Mouse (Mus musculus) urinary bladder, postnatal 4 days (tissue): ENCODE measurements around the gene Arid1b.

Experiments
- DNase-seq, 2 experiments: peaks; one replicate each; pipeline ENCODE4 v3.0.0; 2021 to 2022; ENCODE audit warnings: low spot score in 2 of 2

The Arid1b gene

DNA sequence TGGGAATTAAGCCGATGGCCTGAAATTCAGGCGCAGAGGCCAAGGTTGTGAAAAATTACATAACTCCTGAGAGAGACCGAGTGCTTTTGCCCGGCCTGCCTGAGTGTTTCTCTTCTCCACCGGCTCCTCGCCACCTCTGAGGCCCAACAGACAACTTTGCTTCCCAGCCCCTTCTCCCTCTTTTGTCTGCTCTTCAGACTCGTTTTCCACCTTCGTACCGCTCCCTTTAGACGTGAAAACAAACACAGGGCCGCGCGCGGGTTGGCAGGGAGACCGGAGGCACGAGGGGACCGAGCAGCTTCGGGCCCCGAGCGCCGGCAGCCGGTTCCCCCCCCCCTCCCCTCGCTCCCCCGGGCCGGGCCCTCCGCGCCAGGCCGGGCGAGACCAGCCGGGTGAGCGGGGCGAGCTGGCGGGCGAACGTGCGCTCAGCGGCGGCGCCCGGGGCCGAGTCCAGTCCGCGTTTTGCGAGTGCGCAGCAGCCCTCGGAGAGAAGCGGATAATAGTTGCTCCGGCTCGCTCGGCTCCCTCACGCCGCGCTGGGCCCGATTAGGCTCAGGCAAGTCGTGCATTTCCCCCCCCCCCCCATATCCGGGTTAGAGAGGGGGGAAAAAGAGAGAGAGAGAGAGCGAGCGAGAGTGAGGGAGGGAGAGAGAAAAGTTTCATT, at the start of gene Arid1b:
Gene Arid1b, plus strand, starts transcription at position 493 of the 664 bp plus-strand sequence.
- DNase-seq, result peak; percentile 75 to 82

DNA sequence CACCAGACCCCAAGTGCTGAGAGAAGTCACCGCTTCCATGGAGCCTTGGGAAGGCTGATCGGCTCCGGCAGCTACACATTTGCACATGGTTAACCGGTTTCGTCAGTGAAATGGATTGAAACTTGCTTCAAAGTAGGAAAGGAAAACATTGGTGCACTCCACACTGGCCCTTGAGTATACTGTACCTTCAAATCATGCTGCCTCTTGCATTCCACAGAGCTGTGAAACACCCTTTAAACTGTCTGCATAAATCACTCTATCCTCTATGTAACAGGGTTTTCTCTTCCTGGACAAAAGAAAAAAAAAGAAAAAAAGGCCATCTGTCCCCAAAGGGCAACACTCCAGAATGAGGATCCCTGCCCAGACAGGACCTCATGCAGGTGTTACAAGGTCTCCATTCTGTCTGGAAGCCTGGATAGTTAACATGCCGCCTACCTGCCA, 48.8 kb upstream of the Arid1b start:
- DNase-seq, result no peak

DNA sequence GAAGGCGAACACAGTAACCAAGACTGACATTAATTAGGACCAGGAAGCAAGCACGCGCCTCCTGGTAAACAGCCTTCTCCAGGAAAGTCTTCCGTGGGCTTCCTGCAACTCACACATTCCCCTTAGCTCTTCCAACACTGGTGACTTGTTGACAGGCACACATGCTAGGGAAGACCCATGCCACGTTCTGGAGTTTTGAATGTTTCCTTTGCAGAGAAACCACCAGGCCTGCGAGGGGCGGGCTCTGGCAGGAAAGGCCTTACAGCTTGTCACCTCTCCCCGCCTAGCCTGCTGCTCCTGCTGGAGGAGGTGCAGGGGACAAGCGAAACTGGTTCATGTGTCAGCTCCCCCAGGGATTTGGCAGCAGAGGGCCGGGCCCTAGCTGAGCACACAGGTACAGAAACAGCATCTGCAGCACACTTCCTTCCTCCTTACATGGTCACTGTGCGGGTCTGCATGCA, 48.2 kb upstream of the Arid1b start:
- DNase-seq, result peak; percentile 67 to 72

DNA sequence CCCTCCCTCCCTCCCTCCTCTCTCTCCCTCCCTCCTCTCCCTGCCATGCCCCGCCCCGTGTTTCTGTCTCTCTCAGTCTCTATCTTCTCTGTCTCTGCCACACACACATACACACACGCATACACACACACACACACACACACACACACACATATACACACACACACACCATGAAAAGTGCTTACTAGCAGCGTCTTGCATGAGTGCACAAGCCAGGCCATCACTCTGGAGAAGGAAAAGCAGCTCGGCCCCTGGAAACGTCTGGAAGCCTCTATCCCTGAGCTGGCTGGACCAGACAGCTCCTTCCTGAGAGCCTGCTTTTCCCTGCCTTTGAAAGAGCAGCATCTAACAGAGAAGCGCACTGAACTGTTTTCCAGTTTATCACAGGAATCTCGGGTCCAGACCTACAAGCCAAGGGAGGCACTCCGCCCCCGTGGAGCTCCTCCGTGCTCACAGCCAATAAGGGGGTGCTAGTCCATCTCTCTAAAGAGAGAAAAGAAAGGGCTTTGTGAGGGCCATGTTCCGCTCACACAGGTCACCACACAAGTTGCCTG, 47.6 kb upstream of the Arid1b start:
- peak in 1 of 2 experiments; percentile 22 for DNase-seq

DNA sequence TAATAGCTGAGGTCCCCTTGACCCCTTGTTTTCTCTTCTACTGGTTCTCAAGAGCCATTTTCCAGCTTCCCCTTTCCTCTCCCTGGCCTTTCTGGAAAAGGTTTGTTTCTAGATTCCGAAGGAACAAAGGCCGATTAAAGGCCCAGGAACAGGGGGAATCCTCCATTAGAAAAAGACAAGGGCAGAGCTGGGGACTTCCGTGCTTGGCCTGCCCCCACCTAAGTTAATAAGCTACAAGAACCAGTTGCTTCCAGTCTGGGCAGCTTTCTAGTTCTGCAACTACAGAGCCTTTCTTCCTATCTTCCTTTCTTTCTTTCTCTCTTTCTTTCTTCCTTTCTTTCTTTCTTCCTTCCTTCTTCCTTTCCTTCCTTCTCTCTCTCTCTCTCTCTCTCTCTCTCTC, 47.1 kb upstream of the Arid1b start:
- DNase-seq, result no peak

DNA sequence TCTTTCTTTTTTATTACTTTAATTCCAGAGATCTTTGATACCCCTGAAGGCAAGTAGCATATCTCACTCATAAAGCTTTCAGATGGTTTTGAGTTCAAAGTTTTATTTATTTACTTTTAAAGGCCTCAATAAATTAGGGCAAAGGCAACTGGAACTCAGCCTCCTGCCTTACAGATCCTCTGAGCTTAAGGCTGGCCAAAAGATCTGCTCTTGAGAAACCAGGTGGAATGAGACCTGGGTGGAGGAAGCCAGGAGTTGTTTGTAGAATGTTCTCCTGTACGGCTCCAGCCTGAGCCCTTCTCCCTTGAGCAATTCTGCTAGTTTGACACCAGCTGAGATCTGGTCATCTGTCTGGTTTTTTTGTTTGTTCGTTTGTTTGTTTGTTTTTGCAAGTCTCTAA, 46.7 kb upstream of the Arid1b start:
- DNase-seq, result no peak

DNA sequence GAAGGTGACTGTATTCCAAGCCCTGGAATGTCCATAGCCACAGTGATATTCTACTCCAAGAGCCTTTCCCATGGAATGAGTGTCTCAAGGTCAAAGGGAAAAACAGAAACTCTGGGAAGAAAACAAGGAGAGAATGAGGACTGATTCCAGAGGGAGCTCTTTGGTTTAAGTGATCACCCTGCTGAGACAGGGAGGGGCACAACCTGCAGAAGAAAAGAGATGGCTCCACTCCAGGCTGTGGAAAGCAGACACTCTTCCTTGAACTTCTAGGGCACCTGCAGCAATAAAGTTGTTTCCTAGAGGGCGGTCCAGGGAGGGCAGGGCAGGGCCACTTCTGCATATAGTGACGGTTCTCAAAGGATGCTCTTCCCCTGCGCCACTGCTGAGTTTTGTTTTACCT, 45.6 kb upstream of the Arid1b start:
- DNase-seq, result no peak

DNA sequence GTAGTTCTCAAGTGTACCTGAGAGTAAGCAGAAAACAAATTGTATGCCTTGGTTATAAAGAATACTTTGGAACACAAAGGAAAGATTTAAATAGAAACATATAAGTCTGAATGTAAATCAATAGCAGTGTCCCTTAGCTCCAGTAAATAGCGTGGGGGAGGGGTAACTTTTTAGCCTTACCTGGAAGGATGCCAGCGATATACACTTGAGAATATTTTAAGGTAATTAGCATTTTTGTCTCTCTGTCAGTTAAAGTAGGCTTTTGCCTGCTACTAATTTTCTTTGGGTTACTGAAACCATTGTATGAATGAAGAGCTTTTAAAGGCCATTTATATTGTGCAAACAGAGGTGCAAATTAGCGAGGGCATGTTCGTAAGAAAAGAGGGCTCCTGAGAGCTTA, 39.7 kb upstream of the Arid1b start:
- no peak for DNase-seq

DNA sequence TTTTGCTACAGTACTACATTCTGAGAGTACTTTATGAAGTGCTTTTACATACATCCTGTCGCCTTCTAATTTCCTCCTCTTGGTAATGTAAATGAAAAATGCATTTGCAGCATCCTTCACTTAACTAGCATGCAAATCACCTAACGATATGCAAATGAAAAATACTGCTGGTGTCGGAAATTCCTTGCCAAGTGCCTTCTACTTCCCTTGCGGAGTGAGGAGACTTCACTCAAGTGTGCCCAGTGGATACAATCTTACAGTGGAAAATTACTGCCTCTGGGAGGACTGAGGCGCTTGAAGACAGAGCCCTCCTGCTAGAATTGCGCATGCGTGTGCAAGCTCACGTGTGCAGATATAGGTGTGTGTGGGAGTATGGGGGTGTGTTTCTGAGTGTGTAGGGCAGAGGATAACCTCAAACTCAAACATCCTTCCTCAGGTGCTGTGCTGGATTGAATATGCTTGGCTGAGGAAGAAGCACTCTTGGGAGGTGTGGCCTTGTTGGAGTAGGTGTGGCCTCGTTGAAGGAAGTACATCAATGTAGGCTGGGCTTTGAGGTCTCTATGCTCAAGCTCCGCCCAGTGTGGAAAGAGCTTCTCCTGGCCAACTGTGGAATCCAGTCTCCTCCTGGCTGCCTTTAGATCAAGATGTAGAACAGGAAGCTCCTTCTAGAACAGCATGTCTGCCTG, 29.8 kb upstream of the Arid1b start:
- DNase-seq, result no peak

DNA sequence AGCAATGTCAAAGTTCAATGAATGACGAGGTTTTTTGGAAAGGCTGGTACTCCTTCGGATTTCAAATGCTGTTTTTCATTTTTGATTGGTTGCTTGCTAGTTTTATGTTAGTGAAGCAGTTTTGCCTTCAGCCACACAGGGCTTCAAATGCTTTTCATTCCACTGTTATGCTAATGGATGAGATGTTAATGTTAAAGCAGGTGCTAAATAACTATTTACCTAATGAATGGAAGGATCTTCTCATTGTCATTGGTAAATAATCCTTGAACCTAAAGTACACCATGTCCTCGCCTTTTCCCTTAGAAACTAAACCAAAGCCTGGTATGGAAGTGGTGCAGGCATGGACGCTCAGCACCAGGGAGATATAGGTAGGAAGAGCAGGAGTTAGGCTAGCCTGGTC, 26.9 kb upstream of the Arid1b start:
- DNase-seq, result no peak

DNA sequence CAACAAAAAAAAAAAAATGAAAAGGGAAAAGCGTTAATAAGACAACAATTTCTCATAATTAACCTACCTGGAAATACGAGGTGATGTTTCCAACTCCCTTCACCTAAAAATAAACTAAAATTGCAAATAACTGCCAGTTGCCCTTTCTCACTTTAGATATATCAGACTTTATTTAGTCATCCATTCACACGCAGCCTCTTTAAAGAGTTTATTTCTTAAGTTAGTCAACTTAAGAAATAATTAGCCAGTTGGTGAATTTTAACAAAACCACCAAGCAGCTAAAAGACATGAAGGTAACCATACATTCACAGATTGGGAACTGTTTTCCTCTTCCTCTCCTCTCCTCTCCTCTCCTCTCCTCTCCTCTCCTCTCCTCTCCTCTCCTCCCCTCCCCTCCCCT, 26.1 kb upstream of the Arid1b start:
- DNase-seq, result no peak

DNA sequence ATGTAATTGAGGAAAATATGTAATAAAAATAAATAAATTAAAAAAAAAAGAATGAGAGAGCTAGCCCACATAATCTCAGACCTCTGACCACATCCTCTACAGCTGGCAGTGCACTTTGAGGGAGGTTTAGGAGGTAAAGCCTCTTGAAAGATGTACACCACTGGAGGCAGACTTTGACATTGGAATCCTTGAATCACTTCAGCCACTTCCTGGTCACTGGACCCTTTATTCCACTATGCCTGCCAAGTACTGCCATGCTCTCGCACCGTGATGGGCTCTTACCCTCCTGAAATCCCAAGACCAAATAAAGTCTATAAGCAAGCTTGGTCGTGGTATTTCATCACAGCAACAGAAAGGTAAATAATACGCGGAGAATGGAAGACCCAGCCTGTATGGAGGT, 25.3 kb upstream of the Arid1b start:
- no peak for DNase-seq

DNA sequence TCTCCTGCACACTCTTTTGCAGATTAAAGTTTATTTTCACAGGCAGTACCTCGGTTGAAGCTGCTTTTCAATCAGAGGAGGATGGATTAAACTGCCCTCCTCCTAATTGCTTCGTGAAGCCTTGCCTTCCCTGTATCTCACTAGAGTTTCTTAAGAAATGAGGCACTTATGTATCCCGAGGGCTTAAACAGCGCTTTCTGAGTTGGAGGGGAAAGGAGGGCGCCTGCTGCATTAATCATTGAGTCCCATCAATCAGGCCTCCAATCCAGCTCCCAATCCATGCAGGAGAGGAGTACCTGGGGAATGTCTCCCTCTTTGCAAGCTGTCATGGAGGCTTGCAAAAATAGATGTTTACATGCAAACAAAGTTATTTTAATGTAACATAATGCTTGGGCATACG, 21.9 kb upstream of the Arid1b start:
- no peak for DNase-seq

DNA sequence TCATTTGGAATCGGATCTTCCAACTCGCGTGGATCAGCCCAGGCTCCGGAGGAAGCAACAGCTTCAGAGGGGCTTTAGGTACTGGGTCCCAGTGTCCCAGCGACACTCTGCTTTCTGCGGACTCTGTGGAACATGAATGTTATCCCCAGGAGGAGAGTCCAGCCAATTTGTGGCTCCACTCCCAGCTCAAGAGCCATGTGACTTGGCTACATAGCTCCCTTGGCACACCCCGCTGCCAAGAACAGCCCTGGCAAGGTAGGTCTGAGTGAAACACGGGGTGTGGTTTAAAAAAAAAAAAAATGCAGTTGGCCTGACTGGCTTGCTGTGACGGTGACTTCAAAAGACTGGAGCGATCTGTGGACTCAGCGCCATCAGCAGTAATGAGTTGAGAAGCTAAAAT, 19.4 kb upstream of the Arid1b start:
- peak; percentile 44 to 72 for DNase-seq

DNA sequence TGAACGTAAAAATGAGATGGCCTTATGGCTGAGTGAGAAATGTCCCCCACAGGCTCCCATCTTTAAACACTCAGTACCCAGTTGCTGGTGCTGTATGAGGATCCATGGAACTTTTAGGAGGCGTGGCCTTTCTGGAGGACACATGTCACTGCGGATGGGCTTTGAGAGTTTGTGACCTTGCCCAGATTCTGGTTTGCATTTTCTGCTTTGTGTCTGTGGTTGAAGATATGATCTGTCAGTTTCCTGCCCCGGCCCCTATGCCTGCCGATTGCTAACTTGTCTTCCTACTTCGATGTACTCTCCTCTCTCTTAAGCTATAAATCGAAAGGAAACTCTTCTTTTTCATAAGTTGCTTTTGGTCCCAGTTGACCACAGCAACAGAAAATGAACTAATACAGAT, 14.0 kb upstream of the Arid1b start:
- no peak for DNase-seq

DNA sequence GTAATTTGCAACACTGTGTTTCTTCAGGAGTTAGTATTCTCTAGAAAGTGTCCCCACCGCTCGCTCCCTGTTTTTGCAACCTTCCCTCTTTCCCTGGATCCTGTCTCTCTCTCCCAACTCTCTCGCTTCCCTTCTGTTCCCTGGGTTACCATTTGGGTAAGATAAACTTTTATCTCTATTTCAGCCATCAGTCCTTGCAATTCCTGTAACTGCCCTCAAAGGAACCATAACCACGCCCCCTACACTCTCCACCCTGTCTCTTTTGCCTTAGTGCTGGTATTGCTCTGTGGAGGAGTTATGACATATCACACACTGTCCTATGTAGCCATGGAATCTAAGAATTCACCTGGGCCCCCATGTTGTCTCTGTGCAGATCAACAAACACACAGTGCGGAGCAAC, 11.3 kb upstream of the Arid1b start:
- no peak for DNase-seq

DNA sequence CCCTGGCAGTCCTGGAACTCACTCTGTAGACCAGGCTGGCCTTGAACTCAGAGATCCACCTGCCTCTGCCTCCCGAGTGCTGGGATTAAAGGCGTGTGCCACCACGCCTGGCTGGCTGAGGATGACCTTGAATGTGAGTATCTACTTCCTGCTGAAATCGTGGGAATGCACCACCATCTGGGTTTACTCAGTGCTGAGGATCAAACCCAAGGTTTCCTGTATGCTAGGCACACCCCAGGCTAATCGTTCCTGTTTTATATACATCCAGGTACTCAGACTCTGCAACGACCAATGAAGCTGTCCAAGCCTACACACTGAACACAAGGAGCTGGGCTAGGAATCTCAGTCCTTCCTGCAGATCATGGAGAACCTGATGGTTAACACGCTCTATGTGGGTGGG, 9.4 kb upstream of the Arid1b start:
- no peak for DNase-seq

DNA sequence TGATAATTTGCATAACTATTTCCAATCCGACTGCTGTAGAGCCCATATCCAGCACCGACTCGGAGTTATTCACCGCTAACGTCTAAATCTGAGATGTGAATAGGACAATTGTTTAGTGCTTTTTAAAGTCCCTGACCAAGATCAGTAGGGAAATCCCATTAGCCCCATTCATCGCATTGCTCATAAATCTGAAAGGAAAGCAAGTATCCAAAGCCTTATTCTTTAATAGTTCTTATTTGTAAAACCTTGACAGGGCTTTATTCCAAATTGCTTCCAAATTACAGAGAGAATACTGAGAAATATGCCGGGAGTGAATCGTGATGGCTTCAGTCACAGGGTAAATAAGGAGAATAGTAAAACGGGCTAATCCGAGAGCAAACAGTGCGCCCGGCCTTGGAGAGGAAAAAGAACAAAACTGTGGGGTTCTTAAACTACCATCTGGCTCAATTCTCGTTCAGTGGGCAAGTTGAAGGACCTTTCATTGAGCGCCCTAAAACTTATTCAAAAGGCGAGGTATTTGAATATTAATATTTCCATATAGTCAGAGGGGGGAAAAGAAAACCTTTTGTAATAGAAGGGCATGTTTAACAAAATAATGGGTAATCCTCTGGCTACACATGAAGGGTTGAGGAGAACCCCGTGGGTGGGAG, 3.1 kb upstream of the Arid1b start:
- no peak for DNase-seq

DNA sequence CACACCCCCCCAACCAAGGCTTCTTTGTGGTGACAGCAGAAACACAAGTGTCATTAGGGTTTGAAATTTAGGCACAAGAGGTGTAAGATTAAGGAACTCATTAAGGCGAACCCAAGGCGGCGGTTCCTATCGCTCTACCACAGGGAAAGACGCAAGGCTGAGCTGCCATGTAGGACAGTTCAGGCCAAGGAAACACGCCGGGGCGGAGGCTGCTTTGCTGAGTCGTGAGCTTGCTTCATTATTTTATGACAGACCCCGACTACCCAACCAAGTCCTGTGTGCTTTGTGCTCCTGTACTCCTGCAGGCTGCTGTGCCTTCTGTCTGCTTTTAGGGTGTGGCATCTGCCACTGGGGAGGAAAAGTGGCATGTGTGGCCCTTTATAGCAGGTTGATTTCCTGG, 2.5 kb upstream of the Arid1b start:
- no peak for DNase-seq

DNA sequence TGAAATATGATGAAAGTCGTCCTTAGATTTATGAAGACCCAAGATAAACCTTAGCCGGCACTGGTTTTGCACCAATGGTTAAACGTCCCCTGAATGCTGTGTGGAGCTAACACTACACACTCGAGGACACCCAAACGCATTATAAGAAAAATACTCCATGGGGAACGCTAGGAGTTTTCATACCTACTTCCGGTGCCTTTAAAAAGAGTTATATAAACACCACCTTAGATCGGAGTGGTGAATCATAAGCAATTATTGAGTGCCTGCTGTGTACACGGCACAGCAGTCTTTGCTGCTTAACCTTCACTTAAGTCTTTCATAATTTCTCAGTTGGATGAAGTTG, 664 bp upstream of the Arid1b start:
- DNase-seq, result peak in 1 of 2 experiments; percentile 17

DNA sequence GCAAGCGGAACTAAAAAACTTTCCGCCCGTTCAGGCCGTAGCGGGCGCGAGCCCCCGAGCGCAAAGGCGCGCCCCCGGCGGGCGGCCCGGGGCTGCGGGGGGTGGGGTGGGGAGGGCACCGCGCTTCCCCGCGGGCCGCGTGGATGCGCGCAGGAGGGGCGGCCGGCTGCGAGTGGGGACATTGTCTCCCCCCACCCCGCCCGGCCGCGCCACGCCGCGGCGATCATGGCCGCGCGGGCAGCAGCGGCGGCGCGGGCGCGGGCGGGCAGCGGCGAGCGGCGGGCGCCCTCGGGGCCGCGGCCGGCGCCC, 326 bp downstream of the Arid1b start:
- peak in 1 of 2 experiments; percentile 60 for DNase-seq

DNA sequence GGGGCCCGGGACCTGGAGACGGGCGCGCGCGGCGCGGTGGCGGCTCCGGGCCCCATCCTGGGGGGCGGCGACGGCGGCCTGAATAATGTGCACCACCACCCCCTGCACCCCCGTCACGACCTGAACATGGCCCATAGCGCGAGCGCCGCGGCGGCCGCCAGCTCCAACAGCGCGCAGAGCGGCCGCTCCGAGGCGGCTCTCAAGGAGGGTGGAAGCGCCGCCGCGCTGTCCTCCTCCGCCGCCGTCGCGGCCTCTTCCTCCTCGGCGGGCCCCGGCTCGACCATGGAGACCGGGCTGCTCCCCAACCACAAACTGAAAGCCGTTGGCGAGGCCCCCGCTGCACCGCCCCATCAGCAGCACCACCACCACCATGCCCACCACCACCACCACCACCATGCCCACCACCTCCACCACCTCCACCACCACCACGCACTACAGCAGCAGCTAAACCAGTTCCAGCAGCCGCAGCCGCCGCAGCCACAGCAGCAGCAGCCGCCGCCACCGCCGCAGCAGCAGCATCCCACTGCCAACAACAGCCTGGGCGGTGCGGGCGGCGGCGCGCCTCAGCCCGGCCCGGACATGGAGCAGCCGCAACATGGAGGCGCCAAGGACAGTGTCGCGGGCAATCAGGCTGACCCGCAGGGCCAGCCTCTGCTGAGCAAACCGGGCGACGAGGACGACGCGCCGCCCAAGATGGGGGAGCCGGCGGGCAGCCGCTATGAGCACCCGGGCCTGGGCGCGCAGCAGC, 855 bp downstream of the Arid1b start:
- DNase-seq, result peak; percentile 67 to 74
